Mouse (Mus musculus) heart, embryonic 14.5 days (tissue): ENCODE data around the gene Zfp213. TPM values are rescaled to one million over a fixed set of nuclear protein-coding genes. Genes with fewer than 3 reads are reported as not detected.

Source experiments
- ATAC-seq: fragments of 200-750 bp; cut with Nextera tagmentation; 2 replicates; pipeline ENCODE4 v1.8.0; 2017; ENCODE audit warnings: low read depth, moderate TSS enrichment; ENCODE audit not compliant: insufficient number of reproducible peaks, insufficient read depth, low FRiP score
- H3K27ac ChIP-seq, 2 experiments: fragments of 200-500 bp in 1 of 2; fragments of 300-500 bp in 1 of 2; sonication (generic) in 1 of 2; replicated peaks in 1 of 2; 2 replicates each; pipeline ENCODE4 v1.5.1; 2012 to 2014; ENCODE audit warnings: low read depth in 2 of 2, low read length in 2 of 2, control low read depth in 1 of 2, mild to moderate bottlenecking in 1 of 2, mixed read lengths in 1 of 2; ENCODE audit not compliant: control insufficient read depth in 1 of 2, insufficient read depth in 1 of 2
- H3K27me3 ChIP-seq: fragments of 300-500 bp; sonication (generic); 2 replicates; pipeline ENCODE4 v1.6.1; 2014; ENCODE audit warnings: mild to moderate bottlenecking, low read length, control low read depth; ENCODE audit not compliant: control insufficient read depth, insufficient read depth
- H3K36me3 ChIP-seq: fragments of 300-500 bp; sonication (generic); 2 replicates; pipeline ENCODE4 v1.6.1; 2014; ENCODE audit warnings: mild to moderate bottlenecking, control low read depth, low read length, mixed read lengths; ENCODE audit not compliant: control insufficient read depth, insufficient read depth
- H3K4me1 ChIP-seq, 2 experiments: fragments of 200-500 bp in 1 of 2; fragments of 300-500 bp in 1 of 2; sonication (generic) in 1 of 2; 2 replicates each; pipeline ENCODE4 v1.6.1; 2012 to 2014; ENCODE audit warnings: low read length in 2 of 2, control low read depth in 1 of 2, mixed read lengths in 1 of 2; ENCODE audit not compliant: control insufficient read depth in 2 of 2, insufficient read depth in 2 of 2
- H3K4me2 ChIP-seq: fragments of 300-500 bp; sonication (generic); 2 replicates; pipeline ENCODE4 v1.6.1; 2014; ENCODE audit warnings: mild to moderate bottlenecking, low read length
- H3K4me3 ChIP-seq, 2 experiments: fragments of 200-500 bp in 1 of 2; fragments of 300-500 bp in 1 of 2; sonication (generic) in 1 of 2; 2 replicates each; pipeline ENCODE4 v1.5.1; 2012 to 2014; ENCODE audit warnings: low read length in 2 of 2, mild to moderate bottlenecking in 2 of 2, control low read depth in 1 of 2, low read depth in 1 of 2, moderate library complexity in 1 of 2; ENCODE audit not compliant: control insufficient read depth in 1 of 2, insufficient read depth in 1 of 2
- H3K9ac ChIP-seq: fragments of 300-500 bp; sonication (generic); 2 replicates; pipeline ENCODE4 v1.6.1; 2014; ENCODE audit warnings: mild to moderate bottlenecking, low read length
- H3K9me3 ChIP-seq: fragments of 300-500 bp; sonication (generic); 2 replicates; pipeline ENCODE4 v1.6.1; 2016; ENCODE audit warnings: low read length, control low read depth; ENCODE audit not compliant: control insufficient read depth
- WGBS: fragments of 180-500 bp; shearing (Covaris S2); extraction: QIAGEN DNeasy Blood & Tissue Kit; methylation state at CpG from one replicate; pipeline ENCODE4 v1.1.7; 2014; 5-methylcytosine and 5-hydroxymethylcytosine counted together
- polyA plus RNA-seq: library from polyadenylated mRNA; unstranded; fragments of >200 nt; fragmentation: Nextera tagmentation; extraction: Ambion mirVana; gene quantifications from 2 replicates; pipeline ENCODE4 v1.2.1, GENCODE M21; 2014

The Zfp213 gene
- polyA plus RNA-seq, 1 experiment from 2014 or later = 13.8 TPM

DNA sequence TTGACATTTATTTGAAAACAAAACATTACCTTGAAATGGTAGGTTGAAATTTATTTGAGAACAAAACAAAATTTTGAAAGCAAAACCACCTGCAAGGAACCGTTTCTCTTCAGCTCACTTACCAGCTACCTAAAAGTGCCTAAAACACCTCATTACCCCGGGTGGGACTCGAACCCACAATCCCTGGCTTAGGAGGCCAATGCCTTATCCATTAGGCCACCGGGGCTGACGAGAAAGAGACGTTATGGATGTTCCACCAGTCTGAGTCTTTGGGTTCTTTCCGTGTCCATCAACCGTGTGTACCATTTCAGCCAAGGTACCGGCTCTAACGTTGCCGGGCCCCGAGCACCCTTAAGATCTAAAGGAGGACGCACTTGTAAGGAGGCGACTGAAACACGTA lies 15.4 kb downstream of the Zfp213 start:
- Histone ChIP-seq H3K9ac (peak overlapping the region; percentile 71), H3K4me2 (peak overlapping the region; percentile 85), H3K4me3 (peak overlapping the region; percentile 52 to 59), H3K4me1 (peaks cover 0 to 16% of the 10 kb centered on the region in 2 experiments; a peak in 2 of 4 replicates), H3K27me3 (no peaks in the 10 kb centered on the region), H3K9me3 (no peaks in the 10 kb centered on the region), H3K27ac (no peak overlapping the region), H3K36me3 (no peaks in the 10 kb centered on the region)
- under 1% methylated on average over 15 of the region's 15 CpGs for WGBS
- no peak for ATAC-seq

DNA sequence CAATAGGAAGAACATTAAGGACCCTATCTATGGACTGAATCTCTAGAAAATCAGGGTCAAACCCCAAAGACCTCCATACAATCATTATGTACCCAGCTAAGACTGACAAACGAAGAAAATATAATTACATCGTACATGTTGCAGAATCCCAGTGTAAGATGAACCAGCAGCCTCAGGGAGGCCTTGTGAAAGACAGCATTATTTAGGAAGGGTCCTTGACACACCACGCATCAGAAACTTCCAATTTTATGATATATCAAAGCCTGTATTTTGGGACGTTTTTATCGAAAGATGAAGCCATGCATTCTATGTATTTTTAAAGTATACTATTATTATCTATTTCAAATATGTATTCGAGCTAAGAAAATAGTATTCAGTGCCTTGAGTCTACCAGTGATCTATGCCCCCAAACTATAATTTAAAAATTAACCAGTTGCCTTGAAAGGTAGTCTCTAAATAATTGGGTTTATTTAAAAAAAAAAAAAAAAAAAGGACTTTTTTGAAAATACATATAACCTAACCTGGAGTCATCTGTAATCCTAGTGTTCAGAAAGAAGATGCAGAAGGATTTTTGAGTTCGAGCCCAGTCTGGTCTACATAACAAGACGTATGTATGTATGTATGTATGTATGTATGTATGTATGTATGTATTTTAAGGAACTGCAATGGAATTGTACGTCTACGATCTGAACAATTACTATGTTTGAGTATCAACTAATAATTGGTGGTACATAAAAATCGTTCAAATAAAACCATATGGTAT lies 16.2 kb downstream of the Zfp213 start:
- H3K4me2 ChIP-seq = peak overlapping the region; percentile 85
- 52% methylated on average over 11 of the region's 11 CpGs for WGBS
- H3K27ac ChIP-seq = no peak overlapping the region
- H3K9ac ChIP-seq = no peak overlapping the region
- H3K4me1 ChIP-seq = peaks cover 2 to 16% of the 10 kb centered on the region in 2 experiments; a peak in 2 of 4 replicates
- ATAC-seq = no peak
- H3K27me3 ChIP-seq = no peaks in the 10 kb centered on the region
- no peaks in the 10 kb centered on the region for H3K36me3 ChIP-seq
- H3K9me3 ChIP-seq = no peaks in the 10 kb centered on the region
- peak overlapping the region in 1 of 2 experiments; percentile 89; a peak in 1 of 4 replicates for H3K4me3 ChIP-seq

DNA sequence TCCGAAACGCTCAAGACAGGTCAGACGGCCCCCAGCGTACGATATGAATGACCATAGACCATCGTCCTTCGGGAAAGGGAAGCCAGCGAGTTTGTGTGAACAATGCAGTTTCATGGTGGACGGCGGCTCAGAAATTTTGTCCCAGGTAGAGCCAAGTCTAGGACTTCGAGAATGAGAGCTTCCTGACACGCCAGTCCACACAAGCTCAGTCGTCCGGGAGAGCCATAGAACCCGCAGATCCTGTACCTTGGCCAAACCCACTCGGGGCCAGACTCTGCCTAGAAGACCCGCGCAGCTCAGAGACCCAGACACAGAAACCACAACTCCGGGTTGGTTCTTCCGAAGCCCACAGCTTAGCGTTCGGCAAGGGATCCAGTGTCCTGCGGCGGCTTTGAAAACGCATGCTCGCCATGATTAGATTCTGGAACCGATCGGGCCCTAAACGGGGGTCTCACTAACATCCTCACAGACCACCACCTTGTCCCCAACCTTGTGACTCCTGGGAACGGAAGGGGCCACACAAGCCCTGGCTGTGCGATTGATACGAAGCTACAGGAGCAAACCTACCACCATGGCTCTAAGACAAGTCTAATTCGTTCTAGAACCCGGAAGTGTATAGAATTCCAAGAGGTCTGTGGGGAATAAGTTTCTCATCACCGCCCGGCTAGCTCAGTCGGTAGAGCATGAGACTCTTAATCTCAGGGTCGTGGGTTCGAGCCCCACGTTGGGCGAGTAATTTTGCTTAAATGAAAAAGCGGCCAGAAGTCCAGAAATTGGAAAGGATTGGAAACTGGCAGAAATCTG lies 17.1 kb downstream of the Zfp213 start:
- peaks cover 5 to 16% of the 10 kb centered on the region in 2 experiments; a peak in 2 of 4 replicates for H3K4me1 ChIP-seq
- H3K4me3 ChIP-seq = peak overlapping the region; percentile 89 to 92
- peak overlapping the region; percentile 87 for H3K9ac ChIP-seq
- H3K27me3 ChIP-seq = no peaks in the 10 kb centered on the region
- no peaks in the 10 kb centered on the region for H3K36me3 ChIP-seq
- H3K4me2 ChIP-seq = peak overlapping the region; percentile 68
- under 1% methylated on average over 42 of the region's 42 CpGs for WGBS
- no peaks in the 10 kb centered on the region for H3K9me3 ChIP-seq
- peak; percentile 20; the same call in 1 of the 2 replicates for ATAC-seq
- peak overlapping the region; percentile 82 for H3K27ac ChIP-seq

DNA sequence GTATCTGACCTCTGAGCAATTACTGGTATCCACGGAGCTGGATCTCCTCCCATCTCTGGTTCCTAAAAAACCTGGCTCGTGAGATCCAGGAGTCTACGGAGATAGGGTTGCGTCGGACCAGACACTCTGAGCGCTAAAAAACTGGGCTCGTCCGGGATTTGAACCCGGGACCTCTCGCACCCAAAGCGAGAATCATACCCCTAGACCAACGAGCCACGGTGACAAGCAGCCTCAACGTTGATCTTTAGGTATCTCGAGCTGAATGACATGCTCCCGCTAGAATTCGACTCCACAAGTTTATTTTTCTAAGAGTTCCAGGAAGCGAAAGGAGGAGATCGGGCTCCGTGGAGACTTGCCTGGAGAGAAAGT lies 17.7 kb downstream of the Zfp213 start:
- no peaks in the 10 kb centered on the region for H3K36me3 ChIP-seq
- peak; percentile 33; the same call in 1 of the 2 replicates for ATAC-seq
- WGBS = under 1% methylated on average over 20 of the region's 20 CpGs
- H3K27ac ChIP-seq = peak overlapping the region; percentile 82
- no peaks in the 10 kb centered on the region for H3K27me3 ChIP-seq
- no peaks in the 10 kb centered on the region for H3K9me3 ChIP-seq
- H3K9ac ChIP-seq = peak overlapping the region; percentile 87
- peak overlapping the region; percentile 89 to 92 for H3K4me3 ChIP-seq
- H3K4me2 ChIP-seq = peak overlapping the region; percentile 68
- H3K4me1 ChIP-seq = peaks cover 5 to 14% of the 10 kb centered on the region in 2 experiments; a peak in 2 of 4 replicates

DNA sequence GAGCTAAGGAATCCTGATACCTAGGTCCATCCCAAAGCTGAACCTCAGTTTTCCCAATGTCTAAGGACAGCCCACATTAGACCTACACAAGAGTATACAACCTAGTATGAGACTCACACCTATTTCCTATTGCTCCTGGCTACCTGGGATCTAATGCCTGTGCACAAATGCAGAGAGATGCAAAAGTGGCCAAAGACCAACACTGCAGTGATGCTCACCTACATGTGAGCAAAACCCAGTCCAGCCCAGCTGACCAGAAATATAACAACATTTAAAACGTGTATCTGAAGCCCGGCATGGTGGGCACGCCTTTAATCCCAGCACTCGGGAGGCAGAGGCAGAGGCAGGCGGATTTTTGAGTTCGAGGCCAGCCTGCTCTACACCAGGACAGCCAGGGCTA lies 18.2 kb downstream of the Zfp213 start:
- no peak for ATAC-seq
- Histone ChIP-seq H3K27me3 (0 out of 2 replicates have a peak, but pooled peaks cover 3% of the 10 kb centered on the region), H3K4me2 (peak overlapping the region; percentile 68), H3K36me3 (no peaks in the 10 kb centered on the region), H3K27ac (no peak overlapping the region), H3K4me1 (peaks cover 5 to 10% of the 10 kb centered on the region in 2 experiments; a peak in 2 of 4 replicates), H3K9me3 (no peaks in the 10 kb centered on the region), H3K9ac (no peak overlapping the region), H3K4me3 (peak overlapping the region in 1 of 2 experiments; percentile 89; a peak in 1 of 4 replicates)
- WGBS = 10% methylated on average over 6 of the region's 6 CpGs

DNA sequence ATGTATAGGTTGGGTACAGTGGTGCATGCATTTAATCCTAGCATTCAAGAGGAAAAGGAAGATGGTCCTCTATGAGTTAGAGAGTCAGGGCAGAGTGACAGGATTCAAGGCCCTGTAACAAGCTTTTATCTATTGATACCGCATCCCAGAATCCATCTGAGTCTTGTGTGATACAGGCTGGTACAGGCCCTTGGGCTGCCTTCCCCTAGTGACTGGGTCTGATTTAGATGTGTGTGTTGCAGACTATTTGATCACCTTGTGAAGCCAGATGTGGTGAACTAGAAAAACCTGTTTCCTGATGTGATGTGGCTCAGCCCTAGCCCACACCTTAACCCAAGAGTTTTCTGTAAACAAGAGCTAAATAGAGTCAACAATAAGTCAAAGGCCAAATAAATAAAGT lies 19.3 kb downstream of the Zfp213 start:
- Histone ChIP-seq H3K4me2 (no peak overlapping the region), H3K4me3 (no peak overlapping the region), H3K9ac (no peak overlapping the region), H3K4me1 (peaks cover 5 to 9% of the 10 kb centered on the region in 2 experiments; a peak in 2 of 4 replicates), H3K27me3 (0 out of 2 replicates have a peak, but pooled peaks cover 11% of the 10 kb centered on the region), H3K9me3 (no peaks in the 10 kb centered on the region), H3K36me3 (no peaks in the 10 kb centered on the region), H3K27ac (no peak overlapping the region)
- no peak for ATAC-seq
- WGBS = 94% methylated on average over 1 of the region's 1 CpGs

DNA sequence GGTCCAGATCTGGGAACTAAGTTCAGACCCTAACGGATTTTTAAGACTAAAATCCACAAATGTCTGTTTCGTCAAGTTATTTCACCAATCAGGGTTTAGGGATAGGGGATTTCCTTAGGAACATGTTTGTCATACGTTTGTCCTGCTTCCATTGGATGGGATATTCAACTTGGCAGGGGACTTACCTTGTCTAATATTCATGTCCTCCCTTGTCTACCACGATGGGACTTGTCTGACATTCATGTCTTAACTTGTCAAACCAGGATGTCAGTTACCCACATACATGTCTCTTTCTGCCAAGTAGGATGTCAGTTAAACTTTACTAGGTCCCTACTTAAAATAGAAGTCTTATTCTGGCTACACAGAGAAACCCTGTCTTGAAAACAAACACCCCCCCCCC lies 20.1 kb downstream of the Zfp213 start:
- no peak overlapping the region for H3K9ac ChIP-seq
- H3K4me2 ChIP-seq = no peak overlapping the region
- no peak overlapping the region for H3K27ac ChIP-seq
- peaks cover 17% of the 10 kb centered on the region; the same call in 1 of the 2 replicates for H3K27me3 ChIP-seq
- ATAC-seq = no peak
- H3K9me3 ChIP-seq = no peaks in the 10 kb centered on the region
- WGBS = 70% methylated on average over 4 of the region's 4 CpGs
- no peaks in the 10 kb centered on the region for H3K36me3 ChIP-seq
- peaks cover 1 to 5% of the 10 kb centered on the region in 2 experiments; a peak in 2 of 4 replicates for H3K4me1 ChIP-seq
- H3K4me3 ChIP-seq = no peak overlapping the region
